Mouse (Mus musculus): ENCODE results near the gene Dennd1a.

GRCm38 (mm10) chr2:37838202-37838984, 448.8 kb downstream of the Dennd1a start:
- TF ChIP-seq POLR2A (IDR thresholded peaks at IDR 0.05; ENCODE audit: extremely low read depth, insufficient read depth, low read length) (no peak), CTCF (IDR thresholded peaks at IDR 0.05; ENCODE audit: low read depth, low read length) (no peak)

Data from liver, adult 2 months (tissue).